Mouse (Mus musculus): ENCODE data around the gene Zfp367.

Gene Zfp367

DNA sequence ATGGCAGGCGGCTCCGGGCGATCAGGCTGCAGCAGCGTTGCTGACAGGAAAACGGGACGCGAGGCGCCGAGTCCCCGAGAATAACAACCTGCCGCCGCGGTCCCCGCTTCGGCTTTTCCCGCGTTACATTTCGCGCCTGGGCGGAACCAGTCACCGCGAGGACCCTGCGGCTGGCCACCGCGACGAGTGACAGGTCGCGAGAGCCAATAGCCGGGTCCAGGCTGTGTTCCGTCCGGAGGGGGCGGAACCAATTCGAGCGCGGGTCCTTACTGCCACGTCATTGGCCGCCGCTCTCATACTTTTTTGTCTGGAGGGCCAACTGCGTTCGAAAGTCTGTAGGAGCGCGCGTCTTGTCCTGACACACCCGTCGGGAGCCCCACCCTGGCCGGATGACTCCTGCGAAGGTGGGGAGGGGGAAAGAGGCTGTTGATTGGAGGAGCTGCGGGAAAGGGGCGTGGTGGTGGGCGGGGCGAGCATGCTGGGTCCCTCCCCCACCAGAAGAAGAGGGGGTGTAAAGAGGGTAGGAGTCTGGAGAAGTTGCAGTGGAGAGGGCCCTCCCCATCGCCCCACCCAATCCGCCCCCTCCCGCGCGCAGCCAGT lies at the start of gene Zfp367:
Gene Zfp367, minus strand, starts transcription at position 120 of the 600 bp plus-strand sequence.
- peak; percentile 91 for DNase-seq (ENCODE audit: low read depth, low spot score)

GRCm38 (mm10) chr13:64200911-64201310 lies 47.9 kb upstream of the Zfp367 start:
- DNase-seq (ENCODE audit: low read depth, low spot score) = no peak

- DNase-seq (ENCODE audit: low read depth, low spot score) = no peak
Observed at GRCm38 (mm10) chr13:64198310-64198709, 45.3 kb upstream of the Zfp367 start.

DNA sequence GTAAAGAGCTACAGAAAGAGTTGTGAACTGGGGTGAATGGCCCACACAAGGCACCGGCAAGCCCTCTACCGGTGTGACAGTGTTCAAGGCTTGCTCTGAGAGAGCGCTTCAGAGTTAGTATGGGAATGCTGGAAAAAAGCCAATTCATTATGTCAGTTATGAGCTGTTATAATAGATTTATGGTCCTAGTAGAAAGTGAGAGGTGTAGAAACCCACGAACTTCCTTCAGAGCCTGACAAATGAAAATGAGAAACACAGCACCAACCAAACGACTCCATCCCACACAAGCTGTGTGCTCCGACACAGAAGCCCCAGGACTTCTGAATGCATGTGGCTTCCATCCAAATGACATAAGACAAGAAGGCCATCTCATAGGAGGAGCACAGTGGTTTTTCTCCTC lies 44.9 kb upstream of the Zfp367 start:
- no peak for DNase-seq (ENCODE audit: low read depth, low spot score)

GRCm38 (mm10) chr13:64187065-64187464 lies 34.1 kb upstream of the Zfp367 start:
- no peak for DNase-seq (ENCODE audit: low read depth, low spot score)

DNA sequence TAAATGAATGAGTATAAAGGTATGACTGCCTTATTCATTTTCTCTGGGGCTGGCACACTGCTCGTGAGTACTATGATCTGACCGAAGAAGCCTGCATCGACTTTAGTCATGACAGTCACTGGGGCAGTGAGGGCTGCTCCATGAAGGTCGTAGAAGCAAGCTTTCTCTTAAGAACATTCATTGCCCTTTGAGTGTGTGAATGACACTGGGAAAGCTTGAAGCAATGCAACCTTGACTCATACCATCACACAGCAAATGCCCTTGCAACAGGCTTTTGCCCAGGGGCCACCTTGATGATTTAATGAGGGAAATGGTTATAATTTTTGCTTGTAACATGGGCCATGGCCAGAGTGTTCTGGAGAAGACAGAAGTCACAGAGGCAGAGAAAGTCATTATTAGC lies 33.5 kb upstream of the Zfp367 start:
- DNase-seq (ENCODE audit: low read depth, low spot score) = no peak

- DNase-seq (ENCODE audit: low read depth, low spot score) = no peak
Observed at GRCm38 (mm10) chr13:64185586-64185985, 32.6 kb upstream of the Zfp367 start.

DNA sequence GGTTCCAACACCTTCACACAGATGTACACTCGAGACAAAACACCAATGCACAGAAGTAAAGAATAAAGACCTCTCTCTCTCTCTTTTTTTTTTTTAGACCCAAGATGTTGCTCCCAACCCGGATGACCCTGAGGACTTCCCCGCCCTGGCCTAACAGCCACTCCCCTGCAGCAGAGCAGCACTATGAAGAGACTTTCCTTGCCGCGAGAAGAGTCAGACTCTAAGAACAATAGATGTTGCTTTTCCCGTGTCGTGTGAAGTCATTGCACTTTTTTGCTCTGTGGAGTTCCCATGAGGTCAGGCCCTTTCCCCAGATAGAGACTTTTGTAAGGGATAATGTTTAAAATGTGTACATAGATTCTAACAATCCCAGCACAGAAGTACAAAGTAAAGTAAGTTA lies 32.2 kb upstream of the Zfp367 start:
- no peak for DNase-seq (ENCODE audit: low read depth, low spot score)

- DNase-seq (ENCODE audit: low read depth, low spot score) = no peak
Observed at GRCm38 (mm10) chr13:64184361-64184760, 31.4 kb upstream of the Zfp367 start.

GRCm38 (mm10) chr13:64183583-64183982 lies 30.6 kb upstream of the Zfp367 start:
- DNase-seq (ENCODE audit: low read depth, low spot score) = no peak

GRCm38 (mm10) chr13:64182091-64182490 lies 29.1 kb upstream of the Zfp367 start:
- DNase-seq (ENCODE audit: low read depth, low spot score) = no peak

GRCm38 (mm10) chr13:64180888-64181287 lies 27.9 kb upstream of the Zfp367 start:
- no peak for DNase-seq (ENCODE audit: low read depth, low spot score)

DNA sequence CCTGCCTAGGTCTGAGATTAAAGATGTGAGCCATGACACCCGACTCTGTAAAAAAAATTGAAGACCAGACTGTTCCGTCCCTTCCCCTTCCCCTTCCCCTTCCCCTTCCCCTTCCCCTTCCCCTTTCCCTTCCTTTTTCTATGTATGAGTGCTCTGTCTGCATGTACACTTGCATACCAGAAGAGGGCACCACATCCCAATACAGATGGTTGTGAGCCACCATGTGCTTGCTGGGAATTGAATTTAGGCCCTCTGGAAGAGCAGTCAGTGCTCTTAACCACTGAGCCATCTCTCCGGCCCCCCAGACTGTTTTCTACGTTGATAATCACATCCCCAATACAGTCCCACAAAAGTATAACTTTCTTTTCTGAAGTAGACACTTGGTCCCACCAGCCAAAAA lies 27.3 kb upstream of the Zfp367 start:
- no peak for DNase-seq (ENCODE audit: low read depth, low spot score)

- DNase-seq (ENCODE audit: low read depth, low spot score) = no peak
Observed at GRCm38 (mm10) chr13:64178746-64179652, 26.0 kb upstream of the Zfp367 start.

- no peak for DNase-seq (ENCODE audit: low read depth, low spot score)
Observed at GRCm38 (mm10) chr13:64178000-64178399, 25.0 kb upstream of the Zfp367 start.

- no peak for DNase-seq (ENCODE audit: low read depth, low spot score)
Observed at GRCm38 (mm10) chr13:64169746-64170145, 16.7 kb upstream of the Zfp367 start.

GRCm38 (mm10) chr13:64163147-64163715 lies 10.2 kb upstream of the Zfp367 start:
- DNase-seq (ENCODE audit: low read depth, low spot score) = no peak

GRCm38 (mm10) chr13:64162626-64163025 lies 9.6 kb upstream of the Zfp367 start:
- DNase-seq (ENCODE audit: low read depth, low spot score) = no peak

DNA sequence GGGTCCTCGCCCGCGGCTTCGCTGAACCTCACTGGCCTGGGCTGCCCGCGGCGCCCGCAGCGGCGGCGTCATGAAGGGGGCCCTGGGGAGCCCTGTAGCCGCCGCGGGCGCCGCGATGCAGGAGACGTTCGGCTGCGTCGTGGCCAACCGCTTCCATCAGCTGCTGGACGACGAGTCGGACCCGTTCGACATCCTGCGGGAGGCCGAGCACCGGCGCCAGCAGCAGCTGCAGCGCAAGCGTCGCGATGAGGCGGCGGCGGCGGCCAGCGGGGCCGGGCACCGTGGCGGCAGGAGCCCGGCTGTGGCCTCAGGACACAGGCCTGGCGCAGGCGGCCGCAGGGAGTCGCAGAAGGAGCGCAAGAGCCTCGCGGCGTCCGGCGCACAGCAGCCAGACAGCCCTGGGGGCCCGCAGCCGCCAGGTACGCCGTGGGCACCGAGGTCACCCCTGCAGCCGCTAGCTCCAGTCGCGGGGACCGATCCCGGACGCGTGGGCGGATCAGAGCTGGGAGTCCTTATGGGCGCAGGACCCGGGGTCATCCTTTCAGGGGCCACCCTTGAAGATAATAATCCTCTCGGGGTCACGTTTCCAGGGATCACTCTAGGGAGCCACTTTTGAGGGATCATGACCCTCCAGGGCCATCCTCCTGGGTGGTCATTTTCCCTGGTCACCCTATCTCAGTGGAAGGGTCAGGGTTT lies 9.1 kb upstream of the Zfp367 start:
- DNase-seq (ENCODE audit: low read depth, low spot score) = no peak

DNA sequence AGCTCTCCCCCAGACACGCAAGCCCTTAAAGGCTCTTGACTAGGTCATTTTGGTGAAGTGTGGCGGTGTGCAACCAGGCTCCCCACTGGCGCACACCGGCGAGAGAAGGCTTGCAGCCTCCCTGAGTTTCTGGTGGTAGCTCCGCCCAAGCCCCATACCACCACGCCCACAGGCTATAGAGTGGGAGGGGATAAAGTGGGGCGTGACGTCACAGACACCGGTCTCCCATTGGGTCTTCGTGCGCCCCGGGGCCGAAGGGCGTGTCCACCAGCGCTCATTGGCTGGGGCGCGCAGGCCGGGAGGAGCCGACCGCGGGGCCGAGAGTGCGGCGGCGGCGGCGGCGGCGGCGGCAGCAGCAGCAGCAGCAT lies 8.5 kb upstream of the Zfp367 start, which contains the start of gene Habp4:
Gene Habp4, plus strand, starts transcription at position 277 of the 368 bp plus-strand sequence.
- DNase-seq (ENCODE audit: low read depth, low spot score) = peak; percentile 92

DNA sequence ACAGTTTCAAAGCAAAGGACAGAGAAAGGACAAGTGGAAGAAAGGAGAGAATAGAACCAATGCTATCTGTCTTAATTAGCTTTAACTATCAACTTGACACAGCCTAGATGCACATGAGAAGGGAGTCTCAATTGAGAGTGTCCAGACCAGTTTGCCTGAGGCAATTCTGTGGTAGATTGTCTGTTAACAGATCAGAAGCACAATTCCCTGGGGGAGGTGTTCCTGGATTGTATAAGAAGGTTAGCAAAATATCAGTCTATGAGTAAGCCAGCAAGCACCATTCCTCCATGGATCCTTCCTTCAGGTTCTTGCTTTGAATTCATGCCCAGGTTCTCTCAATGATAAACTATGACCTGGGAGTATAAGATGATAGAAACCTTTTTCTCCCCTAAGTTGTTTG lies 4.0 kb upstream of the Zfp367 start:
- no peak for DNase-seq (ENCODE audit: low read depth, low spot score)

DNA sequence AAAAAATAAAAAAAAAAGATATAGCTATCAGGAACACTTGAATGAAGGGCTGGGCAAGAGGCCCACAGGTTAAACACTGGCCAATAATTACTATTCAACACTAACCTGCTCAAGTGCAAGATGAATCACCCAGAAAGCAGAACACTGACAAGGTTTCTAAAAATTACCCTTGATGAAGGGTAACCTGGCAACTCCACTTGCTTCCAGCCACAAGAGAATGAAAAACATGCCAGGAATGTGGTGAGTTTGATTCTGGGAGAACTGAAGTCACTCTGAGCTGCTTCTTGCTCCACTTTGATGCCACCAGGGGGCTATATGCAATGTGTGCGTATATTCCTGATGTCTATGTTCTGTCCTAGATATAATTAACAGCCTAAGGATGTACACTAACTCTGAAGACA lies 2.2 kb upstream of the Zfp367 start:
- no peak for DNase-seq (ENCODE audit: low read depth, low spot score)
